Mouse (Mus musculus) E14TG2a.4 (cell line): ENCODE data around the gene Bcas3.

Experiments used
- CTCF ChIP-seq: conservative IDR thresholded peaks from 2 replicates; pipeline ENCODE4 v1.5.1; 2014; ENCODE audit warnings: low read length
- NANOG ChIP-seq: IDR thresholded peaks from 2 replicates; pipeline ENCODE4 v1.6.1; 2014; ENCODE audit warnings: borderline replicate concordance, low read length, mixed read lengths
- POU5F1 ChIP-seq: IDR thresholded peaks from 2 replicates; pipeline ENCODE4 v1.6.1; 2014; ENCODE audit warnings: low read length, borderline replicate concordance

DNA sequence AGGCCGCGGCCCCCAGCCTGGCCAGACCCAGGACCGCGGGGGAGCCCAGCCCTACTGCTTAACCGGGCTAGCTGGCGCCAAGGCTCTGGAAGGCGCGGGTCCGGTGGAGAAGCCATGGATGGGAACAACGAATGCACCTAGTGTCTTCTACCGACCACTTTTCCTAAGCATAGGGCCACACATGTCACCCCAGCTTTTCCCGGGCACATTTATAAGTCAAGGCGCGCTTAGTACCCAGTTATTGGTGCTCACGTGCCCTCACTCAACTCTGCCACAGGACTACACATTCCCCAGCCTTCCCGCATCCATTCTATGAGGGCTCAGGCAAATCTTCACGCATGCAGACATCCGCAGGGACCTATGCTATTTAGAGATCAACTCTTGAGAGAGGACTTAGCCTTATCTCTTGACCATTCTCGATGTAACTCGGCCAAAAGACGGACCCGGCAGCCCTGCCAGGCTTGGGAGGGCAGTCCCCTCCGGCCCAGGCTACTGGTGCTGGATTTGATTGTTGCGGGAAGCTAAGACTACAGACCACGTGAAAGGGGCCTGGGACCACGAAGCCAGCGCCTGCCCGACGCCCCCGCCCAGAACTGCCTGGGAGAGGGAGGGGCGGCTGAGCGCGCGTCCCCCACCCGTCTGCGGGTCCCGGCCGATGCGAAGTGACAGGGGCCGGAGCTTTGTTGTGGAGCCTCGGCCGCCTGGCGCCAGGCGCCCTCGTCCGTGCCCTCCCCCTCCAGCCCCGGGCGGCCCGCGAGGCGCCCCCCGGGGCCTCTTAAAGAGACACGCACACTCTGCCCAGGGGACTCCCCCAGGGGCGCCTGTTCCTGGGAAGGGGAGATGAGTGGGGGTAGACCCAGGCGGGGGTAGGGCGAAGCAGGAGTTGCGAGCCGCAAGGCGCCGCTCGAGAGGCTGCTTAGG, 476.8 kb downstream of the Bcas3 start:
- TF ChIP-seq CTCF (no peak), POU5F1 (no peak), NANOG (no peak)
